Mouse (Mus musculus) liver, embryonic 13.5 days (tissue): ENCODE measurements around the gene Tmed8. TPM values are rescaled to one million over a fixed set of nuclear protein-coding genes. Genes with fewer than 3 reads are reported as not detected.
"Not testable (repeated sequence)": the region's sequence is repeated elsewhere in the genome, so short reads cannot be mapped to it uniquely, and the experiment has no call there.

Experiments used
- ATAC-seq: fragments of 200-750 bp; cut with Nextera tagmentation; 2 replicates; pipeline ENCODE4 v1.8.0; 2017; ENCODE audit warnings: low read depth, mild to moderate bottlenecking, moderate number of reproducible peaks, moderate library complexity
- DNase-seq: peaks from one replicate; pipeline ENCODE4 v3.0.0; 2022
- H3K27ac ChIP-seq: fragments of 300-500 bp; sonication (generic); 2 replicates; pipeline ENCODE4 v1.5.1; 2015; ENCODE audit warnings: moderate library complexity, mild to moderate bottlenecking, inconsistent platforms
- H3K27me3 ChIP-seq: fragments of 300-500 bp; sonication (generic); 2 replicates; pipeline ENCODE4 v1.6.1; 2015; ENCODE audit warnings: mild to moderate bottlenecking, inconsistent platforms
- H3K36me3 ChIP-seq: fragments of 300-500 bp; sonication (generic); 2 replicates; pipeline ENCODE4 v1.6.1; 2015; ENCODE audit warnings: mild to moderate bottlenecking, inconsistent platforms
- H3K4me1 ChIP-seq: fragments of 300-500 bp; sonication (generic); replicated peaks from 2 replicates; pipeline ENCODE4 v1.6.1; 2015; ENCODE audit warnings: inconsistent platforms
- H3K4me2 ChIP-seq: fragments of 300-500 bp; sonication (generic); 2 replicates; pipeline ENCODE4 v1.6.1; 2015; ENCODE audit warnings: inconsistent platforms, mild to moderate bottlenecking, moderate library complexity
- H3K4me3 ChIP-seq: fragments of 300-500 bp; sonication (generic); replicated peaks from 2 replicates; pipeline ENCODE4 v1.5.1; 2015; ENCODE audit warnings: mild to moderate bottlenecking, inconsistent platforms
- H3K9ac ChIP-seq: fragments of 300-500 bp; sonication (generic); 2 replicates; pipeline ENCODE4 v1.6.1; 2015; ENCODE audit warnings: mild to moderate bottlenecking, inconsistent platforms
- H3K9me3 ChIP-seq: fragments of 300-500 bp; sonication (generic); replicated peaks from 2 replicates; pipeline ENCODE4 v1.6.1; 2016; ENCODE audit warnings: inconsistent platforms
- WGBS: fragments of 180-500 bp; shearing (Covaris S2); methylation state at CpG from one replicate; pipeline ENCODE4 v1.1.7; 2015; ENCODE audit not compliant: insufficient replicate concordance; 5-methylcytosine and 5-hydroxymethylcytosine counted together
- polyA plus RNA-seq: library from polyadenylated mRNA; unstranded; fragments of >200 nt; fragmentation: Nextera tagmentation; extraction: Ambion mirVana; gene quantifications from 2 replicates; pipeline ENCODE4 v1.2.1, GENCODE M21; 2015

Gene Tmed8
- polyA plus RNA-seq, 1 experiment from 2014 or later = 0.43 TPM

DNA sequence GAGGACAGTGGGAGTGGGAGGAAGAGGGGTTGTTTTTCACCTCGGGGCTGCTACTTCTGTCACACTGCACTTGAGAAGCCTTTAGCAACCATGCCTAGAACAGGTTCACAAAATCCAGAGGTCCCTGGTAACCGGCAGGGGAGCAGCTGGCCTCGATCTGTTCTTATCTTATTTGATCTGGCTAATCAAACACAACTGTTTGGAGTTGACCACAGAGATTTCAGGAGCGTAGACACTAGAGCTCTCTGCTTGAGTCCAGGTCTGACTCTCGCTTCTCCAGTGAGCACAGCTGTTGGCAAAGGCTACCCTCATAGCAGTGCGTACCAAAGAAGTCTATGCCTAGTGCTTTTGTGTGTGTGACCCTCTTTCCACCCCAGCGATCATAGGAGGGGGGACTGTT, 42.2 kb downstream of the Tmed8 start:
- WGBS = 59% methylated on average over 7 of the region's 7 CpGs
- Histone ChIP-seq H3K36me3 (peaks cover 27% of the 10 kb centered on the region), H3K9ac (no peak overlapping the region), H3K4me1 (peaks cover 37% of the 10 kb centered on the region), H3K9me3 (no peaks in the 10 kb centered on the region), H3K27ac (peak overlapping the region; percentile 73), H3K4me2 (peak overlapping the region; percentile 40), H3K4me3 (peak overlapping the region; percentile 34), H3K27me3 (no peaks in the 10 kb centered on the region)
- ATAC-seq (peak; percentile 21), DNase-seq (no peak)

DNA sequence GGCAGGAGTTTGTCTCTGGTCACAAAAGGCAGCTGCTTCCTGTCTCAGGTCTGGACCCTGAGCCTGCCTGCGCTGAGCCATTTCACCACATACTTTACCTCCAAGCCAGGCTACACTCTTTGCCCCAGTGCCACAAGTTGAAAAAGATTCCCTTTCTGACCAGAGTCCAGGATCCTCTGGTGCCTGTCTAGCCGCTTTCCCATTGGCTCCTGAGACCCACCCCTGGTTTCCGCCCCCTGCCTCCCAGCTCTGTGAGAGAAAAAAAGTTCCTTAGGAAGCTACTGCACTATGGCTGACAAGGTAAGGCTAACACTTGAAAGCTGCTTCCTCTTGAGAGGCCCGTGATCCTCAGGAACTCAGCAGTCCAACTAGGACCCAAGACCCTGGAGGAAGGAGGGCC, 42.9 kb downstream of the Tmed8 start:
- ATAC-seq = peak; percentile 50
- H3K36me3 ChIP-seq = peaks cover 21% of the 10 kb centered on the region
- peaks cover 30% of the 10 kb centered on the region for H3K4me1 ChIP-seq
- no peaks in the 10 kb centered on the region for H3K27me3 ChIP-seq
- peak overlapping the region; percentile 34 for H3K4me3 ChIP-seq
- no peak overlapping the region; the same call in 1 of the 2 replicates for H3K9ac ChIP-seq
- peak overlapping the region; percentile 73 for H3K27ac ChIP-seq
- H3K9me3 ChIP-seq = peaks cover 4% of the 10 kb centered on the region; the same call in 1 of the 2 replicates
- WGBS = 52% methylated on average over 4 of the region's 4 CpGs
- DNase-seq = no peak
- H3K4me2 ChIP-seq = peak overlapping the region; percentile 10; the same call in 1 of the 2 replicates

DNA sequence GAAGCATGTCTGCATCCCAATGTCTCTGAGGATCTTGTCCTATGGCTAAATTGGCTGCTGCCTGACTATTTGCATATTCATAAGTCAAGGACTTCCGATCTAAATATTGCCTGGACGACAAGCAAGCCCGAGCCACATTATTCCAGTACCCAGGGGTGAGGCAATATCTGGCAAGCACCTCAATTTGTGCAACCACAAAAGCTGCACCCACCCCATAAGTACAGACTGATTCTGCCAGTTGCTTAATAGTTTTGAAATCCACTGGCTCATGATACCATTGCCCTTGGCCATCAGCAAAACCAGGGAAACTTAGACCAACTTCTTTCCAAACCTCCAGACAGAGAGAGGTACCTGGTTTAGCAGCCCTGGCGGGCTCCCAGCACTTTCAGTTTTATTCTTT, 45.8 kb downstream of the Tmed8 start:
- H3K27me3 ChIP-seq, H3K4me1 ChIP-seq, ATAC-seq, H3K9me3 ChIP-seq, H3K9ac ChIP-seq, H3K27ac ChIP-seq, H3K4me2 ChIP-seq, DNase-seq, H3K4me3 ChIP-seq: not testable (repeated sequence)
- WGBS = 77% methylated on average over 4 of the region's 4 CpGs
- H3K36me3 ChIP-seq = peaks cover 16% of the 10 kb centered on the region

DNA sequence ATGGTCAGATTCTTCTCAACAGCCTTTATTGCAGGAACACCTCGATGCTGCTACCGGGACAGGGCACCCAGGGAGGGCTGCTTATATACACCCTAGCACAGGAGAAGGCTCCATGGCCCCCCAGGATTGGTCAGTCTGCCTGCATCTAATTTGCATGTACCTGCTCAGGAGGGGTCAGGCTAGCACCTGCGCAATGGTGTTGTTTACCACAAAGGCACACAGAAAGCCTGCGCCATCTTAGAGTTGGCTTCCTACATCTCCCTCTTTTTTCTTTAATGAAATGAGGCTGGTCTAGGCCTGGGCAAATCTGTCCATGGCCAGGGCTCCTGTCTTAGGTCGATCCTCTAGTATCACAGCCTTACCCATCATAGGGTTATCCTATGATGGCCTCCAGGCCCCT, 50.8 kb downstream of the Tmed8 start:
- Histone ChIP-seq H3K4me1 (peaks cover 25% of the 10 kb centered on the region), H3K9me3 (peaks cover 4% of the 10 kb centered on the region; the same call in 1 of the 2 replicates), H3K27ac (no peak overlapping the region), H3K4me2 (no peak overlapping the region), H3K4me3 (no peak overlapping the region), H3K9ac (no peak overlapping the region), H3K27me3 (no peaks in the 10 kb centered on the region), H3K36me3 (peaks cover 9% of the 10 kb centered on the region)
- no peak for DNase-seq
- 87% methylated on average over 5 of the region's 5 CpGs for WGBS
- no peak for ATAC-seq

DNA sequence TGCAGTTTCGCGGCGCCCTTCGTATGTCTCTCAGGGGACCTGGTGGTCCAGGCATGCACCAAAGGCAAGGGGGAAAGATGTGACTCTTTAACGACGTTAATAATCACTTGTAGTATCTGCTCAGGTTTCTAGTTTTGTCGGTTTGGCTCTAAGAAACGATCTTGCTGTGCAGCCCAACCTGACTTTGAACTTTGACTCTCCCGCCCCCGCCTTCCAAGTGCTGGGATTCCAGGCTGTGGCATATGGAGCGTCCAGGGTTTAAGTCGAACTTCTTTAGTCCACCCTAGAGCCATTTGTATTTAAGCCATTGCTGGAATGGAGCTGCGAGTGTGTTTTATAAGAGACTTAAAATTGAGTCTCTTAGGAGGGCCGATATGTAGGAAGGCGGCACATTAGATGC, 52.1 kb downstream of the Tmed8 start:
- Histone ChIP-seq H3K4me1 (peaks cover 25% of the 10 kb centered on the region), H3K27ac (peak overlapping the region; percentile 81), H3K4me3 (peak overlapping the region; percentile 75), H3K4me2 (peak overlapping the region; percentile 77), H3K27me3 (no peaks in the 10 kb centered on the region), H3K9ac (peak overlapping the region; percentile 82), H3K9me3 (peaks cover 4% of the 10 kb centered on the region; the same call in 1 of the 2 replicates), H3K36me3 (peaks cover 9% of the 10 kb centered on the region)
- DNase-seq (no peak), ATAC-seq (no peak)
- WGBS = 15% methylated on average over 15 of the region's 15 CpGs

DNA sequence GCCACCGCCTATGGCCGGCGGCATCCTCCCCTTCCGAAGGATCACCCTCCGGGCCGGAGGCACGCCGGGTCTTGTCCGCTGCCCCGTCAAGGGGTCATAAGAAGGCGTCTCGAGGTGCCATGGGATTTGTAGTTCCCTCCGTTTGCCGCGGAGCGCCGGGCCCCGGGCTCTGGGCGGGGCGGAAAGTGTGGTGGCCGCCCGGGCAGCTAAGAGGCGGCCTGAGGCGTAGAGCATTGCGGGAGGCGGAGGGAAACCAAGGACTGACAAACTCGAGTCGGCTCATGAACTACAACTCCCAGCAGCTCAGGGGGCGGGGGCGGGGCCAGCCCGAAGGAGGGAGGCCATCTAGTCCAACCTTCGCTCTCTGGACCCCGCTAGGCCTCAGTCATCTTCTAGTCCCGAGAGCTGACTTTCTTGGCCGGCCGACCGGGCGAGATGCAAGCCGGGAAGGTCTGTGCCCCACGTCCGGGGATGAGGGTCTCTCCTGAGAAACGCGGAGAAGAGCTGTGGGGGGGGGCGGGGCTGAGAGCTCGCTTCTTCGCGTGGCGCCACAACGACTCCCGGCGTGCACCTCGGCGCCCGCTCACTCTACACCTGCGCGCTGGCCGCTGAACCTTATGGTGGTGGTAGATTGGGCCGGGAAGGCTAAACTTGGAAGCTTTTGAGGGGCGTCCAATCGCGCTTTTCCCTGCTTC, 52.7 kb downstream of the Tmed8 start, which contains the start of gene Pomt2:
Pomt2 (minus strand) TSS at position 574 of the 695 bp plus-strand sequence.
- peak within 1 kb of the TSS; percentile 82 for H3K9ac ChIP-seq
- peaks cover 25% of the 10 kb centered on the region for H3K4me1 ChIP-seq
- peaks cover 9% of the 10 kb centered on the region for H3K36me3 ChIP-seq
- H3K27ac ChIP-seq = peak within 1 kb of the TSS; percentile 81
- H3K9me3 ChIP-seq = no peaks in the 10 kb centered on the region; the same call in 1 of the 2 replicates
- ATAC-seq (peak; percentile 96), DNase-seq (peak; percentile 90)
- H3K4me3 ChIP-seq = peak within 1 kb of the TSS; percentile 75
- H3K27me3 ChIP-seq = no peaks in the 10 kb centered on the region
- under 1% methylated on average over 60 of the region's 61 CpGs for WGBS
- peak within 1 kb of the TSS; percentile 77 for H3K4me2 ChIP-seq

DNA sequence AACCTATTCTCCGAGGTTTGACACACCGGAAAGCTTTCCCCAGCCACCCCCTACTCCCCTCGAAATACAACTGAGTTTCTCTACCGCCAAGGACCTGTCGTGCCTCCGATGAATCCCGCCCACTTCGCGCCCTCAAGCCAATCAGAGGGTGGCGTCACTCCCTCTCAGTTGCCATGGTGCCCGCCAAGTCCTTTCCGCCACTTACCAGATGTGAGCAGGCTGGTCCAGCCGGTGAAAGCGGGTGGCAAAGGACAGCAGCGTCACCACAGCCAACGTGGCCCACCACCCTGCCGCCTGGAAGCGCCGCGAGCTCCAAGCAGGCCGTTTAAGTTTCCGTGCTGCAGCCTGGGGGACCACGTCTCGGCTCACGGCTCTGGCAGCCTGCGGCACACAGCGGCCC, 53.3 kb downstream of the Tmed8 start, which contains the start of gene Gstz1:
Gstz1 (plus strand) TSS at position 200 of the 400 bp plus-strand sequence.
- peak; percentile 80 for ATAC-seq
- peak; percentile 86 for DNase-seq
- Histone ChIP-seq H3K27me3 (no peaks in the 10 kb centered on the region), H3K4me3 (peak within 1 kb of the TSS; percentile 75), H3K9ac (peak within 1 kb of the TSS; percentile 82), H3K36me3 (peaks cover 9% of the 10 kb centered on the region), H3K27ac (peak within 1 kb of the TSS; percentile 81), H3K4me1 (peaks cover 25% of the 10 kb centered on the region), H3K4me2 (peak within 1 kb of the TSS; percentile 77), H3K9me3 (no peaks in the 10 kb centered on the region)
- WGBS = under 1% methylated on average over 27 of the region's 27 CpGs

DNA sequence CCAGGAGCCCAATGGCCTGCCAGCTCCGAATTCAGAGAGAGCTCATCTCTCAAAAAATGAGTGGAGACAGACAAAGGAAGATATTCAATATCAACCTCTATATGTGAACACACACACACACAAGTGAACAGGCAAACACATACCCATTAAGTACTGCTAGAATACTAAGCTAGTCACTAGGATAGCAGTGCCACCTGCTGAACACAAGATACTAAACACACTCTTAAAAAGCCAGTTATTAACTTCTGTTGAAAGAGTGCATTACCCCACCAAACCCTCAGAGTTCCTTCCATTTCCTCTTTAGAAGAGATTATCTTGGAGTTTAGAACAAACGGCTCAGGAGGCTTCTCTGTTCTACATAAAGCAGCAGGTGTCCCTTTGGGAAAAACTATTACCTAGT, 58.1 kb downstream of the Tmed8 start:
- Histone ChIP-seq H3K4me1 (peaks cover 14% of the 10 kb centered on the region), H3K9ac (no peak overlapping the region), H3K4me2 (no peak overlapping the region), H3K4me3 (no peak overlapping the region), H3K36me3 (peaks cover 7% of the 10 kb centered on the region; the same call in 1 of the 2 replicates), H3K27me3 (no peaks in the 10 kb centered on the region), H3K27ac (no peak overlapping the region), H3K9me3 (no peaks in the 10 kb centered on the region)
- 53% methylated on average over 2 of the region's 2 CpGs for WGBS
- ATAC-seq = no peak
- no peak for DNase-seq

DNA sequence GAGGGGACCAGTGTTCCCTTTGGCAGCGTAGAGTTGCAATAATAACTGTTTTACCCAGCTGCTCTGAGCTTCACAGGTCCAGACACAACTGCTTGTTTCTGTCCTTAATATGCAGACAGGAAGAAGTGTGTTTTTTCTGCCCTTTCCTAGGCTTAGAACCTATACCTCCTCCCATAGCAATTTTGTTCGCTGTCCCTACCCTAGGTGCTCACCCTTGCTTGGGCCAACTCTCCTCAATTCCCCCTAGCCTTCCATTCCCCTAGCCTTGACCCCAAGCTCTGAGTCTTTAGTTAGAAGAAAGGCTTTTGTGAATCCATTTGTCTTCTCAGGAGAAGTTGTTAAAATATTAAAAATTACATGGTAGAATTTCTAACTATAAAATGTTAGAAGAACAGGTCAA, 61.5 kb downstream of the Tmed8 start:
- no peak overlapping the region for H3K9ac ChIP-seq
- H3K27ac ChIP-seq = no peak overlapping the region
- no peaks in the 10 kb centered on the region for H3K27me3 ChIP-seq
- ATAC-seq = no peak
- DNase-seq = no peak
- peaks cover 7% of the 10 kb centered on the region; the same call in 1 of the 2 replicates for H3K36me3 ChIP-seq
- WGBS = 69% methylated on average over 2 of the region's 2 CpGs
- H3K9me3 ChIP-seq = no peaks in the 10 kb centered on the region
- no peak overlapping the region for H3K4me3 ChIP-seq
- H3K4me2 ChIP-seq = no peak overlapping the region
- no peaks in the 10 kb centered on the region for H3K4me1 ChIP-seq

DNA sequence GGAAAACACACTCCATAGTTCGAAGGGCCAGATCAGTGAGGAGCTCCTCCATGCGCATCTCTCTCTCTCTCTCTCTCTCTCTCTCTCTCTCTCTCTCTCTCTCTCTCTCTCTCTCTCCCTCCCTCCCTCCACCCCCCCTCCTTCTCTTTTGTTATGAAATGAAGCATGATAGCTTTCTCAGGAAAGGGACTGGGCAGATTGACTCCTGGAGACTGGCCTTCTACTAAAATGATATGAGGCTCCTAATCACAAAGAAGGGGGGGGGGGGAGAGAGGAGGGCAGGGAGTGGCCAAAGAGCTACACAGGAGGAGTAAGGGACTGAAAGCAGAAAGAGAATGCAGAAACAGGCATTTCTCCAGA, 61.9 kb downstream of the Tmed8 start:
- DNase-seq = no peak

DNA sequence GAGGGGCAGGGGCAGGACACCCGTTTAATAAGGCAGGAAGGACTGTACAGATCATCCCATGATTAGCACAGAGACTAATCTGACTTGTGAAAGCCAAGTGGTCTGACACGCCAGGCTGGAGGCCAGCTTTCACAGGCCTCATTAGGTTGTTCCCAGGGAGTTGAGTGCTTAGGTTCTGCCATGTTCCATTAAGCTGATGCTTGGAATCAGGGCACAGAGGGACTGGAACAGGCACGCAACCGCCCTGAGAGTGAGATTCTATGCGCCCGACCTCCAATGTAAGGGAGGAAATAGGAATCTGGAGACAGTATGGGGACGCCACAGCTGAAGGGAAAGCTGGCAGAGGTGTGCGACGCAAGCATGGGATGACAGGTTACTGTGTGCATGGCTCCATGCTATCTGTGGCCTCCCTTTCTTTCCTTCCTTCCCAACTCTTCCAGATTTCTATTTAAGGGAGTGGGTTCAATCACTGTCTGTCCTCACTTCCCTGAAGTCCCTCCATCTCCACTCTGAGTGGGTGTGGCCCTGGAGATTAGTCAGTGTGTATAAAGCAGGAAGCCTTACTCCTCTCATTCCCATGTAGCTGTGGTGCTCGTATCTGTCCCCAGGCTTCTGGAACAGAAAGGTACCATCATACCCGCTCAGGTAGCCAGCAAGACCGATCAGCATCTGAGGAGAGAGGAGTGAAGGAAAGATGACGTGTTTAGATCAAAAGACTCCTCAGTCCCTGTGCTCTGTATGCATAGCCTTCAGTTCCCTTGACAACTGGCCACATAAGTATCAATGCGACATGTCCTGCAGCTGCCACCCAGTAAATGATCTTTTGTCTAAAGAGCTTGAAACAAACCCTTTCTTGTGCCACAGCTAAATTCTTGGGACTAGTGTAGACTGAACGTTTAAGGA, 62.6 kb downstream of the Tmed8 start:
- Histone ChIP-seq H3K27me3 (no peaks in the 10 kb centered on the region), H3K4me2 (no peak overlapping the region), H3K9me3 (no peaks in the 10 kb centered on the region), H3K9ac (no peak overlapping the region), H3K4me3 (no peak overlapping the region), H3K4me1 (peaks cover 3% of the 10 kb centered on the region), H3K36me3 (peaks cover 7% of the 10 kb centered on the region; the same call in 1 of the 2 replicates), H3K27ac (no peak overlapping the region)
- WGBS = 81% methylated on average over 15 of the region's 15 CpGs
- no peak for DNase-seq
- no peak for ATAC-seq

More for the DNA sequence above, 61.9 kb downstream of the Tmed8 start:
- Histone ChIP-seq H3K36me3 (peaks cover 7% of the 10 kb centered on the region; the same call in 1 of the 2 replicates), H3K9ac (no peak overlapping the region), H3K4me2 (no peak overlapping the region), H3K4me3 (no peak overlapping the region), H3K27me3 (no peaks in the 10 kb centered on the region), H3K27ac (no peak overlapping the region), H3K9me3 (no peaks in the 10 kb centered on the region), H3K4me1 (no peaks in the 10 kb centered on the region)
- no peak for ATAC-seq
- WGBS = 78% methylated on average over 2 of the region's 2 CpGs
